Comparison of ENCODE assay signal across 13 mouse cellular contexts in genomic region chr2:44017405-44018026, GRCm38 (mm10).
DNase-seq lines count a peak whose midpoint lies in the region; ATAC-seq and TF ChIP-seq lines count a peak whose summit lies in the region.
"Had no signal": no experiment of that assay in that cellular context is flagged by ENCODE, and none has a peak within 500 bp of the region (broad histone marks: within the 10 kb centered on the region; RNA-seq: fewer than 3 reads in every experiment).

No protein-coding gene starts in this region.

- WGBS in forebrain, embryonic 15.5 days = 68% methylated on average over 14 of the region's 14 CpGs
- WGBS in midbrain, embryonic 15.5 days = 48% methylated on average over 14 of the region's 14 CpGs

- peak overlapping the region; percentile 79 for H3K27ac ChIP-seq in forebrain, embryonic 15.5 days (replicated peaks)
- no peak overlapping the region for H3K27ac ChIP-seq in midbrain, embryonic 15.5 days
- H3K27ac ChIP-seq: gastrocnemius, adult 2 months; stomach, embryonic 15.5 days had no signal

- no peaks in the 10 kb centered on the region for H3K27me3 ChIP-seq in forebrain, embryonic 15.5 days
- H3K27me3 ChIP-seq in midbrain, embryonic 15.5 days (replicated peaks) = no peaks in the 10 kb centered on the region
- H3K27me3 ChIP-seq: CH12.LX; stomach, embryonic 15.5 days had no signal

- peak; percentile 78 for DNase-seq in brain, embryonic 14.5 days (ENCODE audit: low read depth)
- DNase-seq in cerebellum, adult 18-20 months = peak; percentile 71 to 79
- no peak for DNase-seq in liver
- DNase-seq in thymus, postnatal 0 days (ENCODE audit: low spot score) = no peak
- DNase-seq in thymus, adult 18-20 months = no peak
- DNase-seq: adrenal gland, adult 8-10 months; gastrocnemius, adult 2 months; lung, postnatal 4 days had no signal

- H3K9ac ChIP-seq in forebrain, embryonic 15.5 days (replicated peaks) = no peak overlapping the region
- no peak overlapping the region for H3K9ac ChIP-seq in midbrain, embryonic 15.5 days
- H3K9ac ChIP-seq: stomach, embryonic 15.5 days had no signal

- H3K36me3 ChIP-seq in forebrain, embryonic 15.5 days = no peaks in the 10 kb centered on the region
- no peaks in the 10 kb centered on the region for H3K36me3 ChIP-seq in midbrain, embryonic 15.5 days (replicated peaks)
- H3K36me3 ChIP-seq: stomach, embryonic 15.5 days had no signal

- no peak for TF ChIP-seq POLR2A in brain, embryonic 14.5 days (IDR thresholded peaks at IDR 0.05; ENCODE audit: borderline replicate concordance, extremely low read depth, insufficient read depth, insufficient read length, poor library complexity, severe bottlenecking)

- TF ChIP-seq CTCF in brain, embryonic 14.5 days (IDR thresholded peaks at IDR 0.05; ENCODE audit: borderline replicate concordance, extremely low read depth, insufficient read depth, insufficient read length) = no peak

- no peak overlapping the region for H3K4me2 ChIP-seq in forebrain, embryonic 15.5 days (replicated peaks)
- no peak overlapping the region for H3K4me2 ChIP-seq in midbrain, embryonic 15.5 days
- H3K4me2 ChIP-seq: heart, embryonic 11.5 days; stomach, embryonic 15.5 days had no signal

- peaks cover 4% of the 10 kb centered on the region for H3K4me1 ChIP-seq in forebrain, embryonic 15.5 days
- H3K4me1 ChIP-seq in midbrain, embryonic 15.5 days = 0 out of 2 replicates have a peak, but pooled peaks cover 4% of the 10 kb centered on the region
- H3K4me1 ChIP-seq: stomach, embryonic 15.5 days had no signal

- H3K9me3 ChIP-seq in forebrain, embryonic 15.5 days = no peaks in the 10 kb centered on the region
- no peaks in the 10 kb centered on the region for H3K9me3 ChIP-seq in midbrain, embryonic 15.5 days
- H3K9me3 ChIP-seq: stomach, embryonic 15.5 days had no signal

- ATAC-seq in forebrain, embryonic 15.5 days (replicated peaks) = peak; percentile 51; the same call in 1 of the 2 replicates
- peak; percentile 80 for ATAC-seq in midbrain, embryonic 15.5 days (replicated peaks)

- no peak overlapping the region for H3K4me3 ChIP-seq in forebrain, embryonic 15.5 days
- H3K4me3 ChIP-seq in midbrain, embryonic 15.5 days = no peak overlapping the region
- H3K4me3 ChIP-seq: gastrocnemius, adult 2 months; stomach, embryonic 15.5 days had no signal

Comparison
In these comparisons a context has a peak if more than half of its experiments do, and no peak if none do; other contexts are left out.
1. DNase-seq: peak in brain, embryonic 14.5 days (single experiment) and cerebellum, adult 18-20 months (2 of 2); none in liver (single experiment), thymus, postnatal 0 days (single experiment) and thymus, adult 18-20 months (0 of 2).